Mouse (Mus musculus) bone marrow, adult 2 months (tissue): ENCODE results near the gene Taf1. TPM values are rescaled to one million over a fixed set of nuclear protein-coding genes. Genes with fewer than 3 reads are reported as not detected.

ENCODE experiments used
- H3K27ac ChIP-seq: fragments of 200-500 bp; 2 replicates; pipeline ENCODE4 v1.5.1; 2012; ENCODE audit warnings: low read depth, mild to moderate bottlenecking, control low read depth, inconsistent platforms, low read length; ENCODE audit not compliant: control insufficient read depth, poor library complexity, insufficient read depth
- H3K4me1 ChIP-seq: fragments of 200-500 bp; 2 replicates; pipeline ENCODE4 v1.6.1; 2011; ENCODE audit warnings: low read length; ENCODE audit not compliant: control insufficient read depth, insufficient read depth
- H3K4me3 ChIP-seq: fragments of 200-500 bp; replicated peaks from 2 replicates; pipeline ENCODE3; 2011; ENCODE audit warnings: mild to moderate bottlenecking, low read depth, low read length, control low read depth; ENCODE audit not compliant: control insufficient read depth
- CTCF ChIP-seq: fragments of 200-500 bp; IDR thresholded peaks from 2 replicates; pipeline ENCODE4 v1.5.1; 2011; ENCODE audit warnings: low read length, control low read depth; ENCODE audit not compliant: control insufficient read depth, insufficient read depth
- POLR2A ChIP-seq: fragments of 200-500 bp; IDR thresholded peaks from 2 replicates; pipeline ENCODE4 v1.6.1; 2011; ENCODE audit warnings: low read depth, mild to moderate bottlenecking, control low read depth, low read length, borderline replicate concordance; ENCODE audit not compliant: control insufficient read depth
- WGBS: fragments of 180-500 bp; shearing (Covaris S2); methylation state at CpG from one replicate; pipeline ENCODE4 v1.1.7; 2018; 5-methylcytosine and 5-hydroxymethylcytosine counted together
- polyA plus RNA-seq: library from polyadenylated mRNA; stranded (reverse); fragments of >200 nt; gene quantifications from 2 replicates; pipeline ENCODE4 v1.2.4, GENCODE M21; 2011; ENCODE audit warnings: low replicate concordance; ENCODE audit not compliant: missing spikeins, insufficient read depth, insufficient read length

Gene Taf1
- polyA plus RNA-seq, 1 experiment = 16.0 TPM

DNA sequence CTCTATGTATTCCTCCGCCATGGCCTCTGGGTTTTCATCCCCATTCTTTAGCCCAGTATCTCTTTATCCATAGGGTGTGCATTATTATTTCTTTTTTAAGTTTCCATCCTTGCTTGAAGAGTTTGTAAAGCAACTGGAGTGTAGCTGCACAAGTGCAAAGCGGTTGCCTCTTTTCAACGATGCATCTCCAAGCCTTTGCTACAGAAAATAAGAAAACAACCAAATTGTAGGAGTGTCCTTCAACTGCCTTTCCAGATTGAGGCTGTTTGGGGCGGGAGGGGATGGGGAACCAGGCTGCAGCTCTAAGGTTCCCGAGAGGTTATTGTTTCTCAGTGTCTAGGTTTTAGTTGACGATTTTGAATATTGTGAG lies 108.6 kb downstream of the Taf1 start:
- WGBS = 8% methylated on average over 6 of the region's 6 CpGs
- Histone ChIP-seq H3K4me1 (no peaks in the 10 kb centered on the region; the same call in 1 of the 2 replicates), H3K4me3 (peak overlapping the region; percentile 99), H3K27ac (peak overlapping the region; percentile 79)
- TF ChIP-seq POLR2A (no peak), CTCF (no peak)

DNA sequence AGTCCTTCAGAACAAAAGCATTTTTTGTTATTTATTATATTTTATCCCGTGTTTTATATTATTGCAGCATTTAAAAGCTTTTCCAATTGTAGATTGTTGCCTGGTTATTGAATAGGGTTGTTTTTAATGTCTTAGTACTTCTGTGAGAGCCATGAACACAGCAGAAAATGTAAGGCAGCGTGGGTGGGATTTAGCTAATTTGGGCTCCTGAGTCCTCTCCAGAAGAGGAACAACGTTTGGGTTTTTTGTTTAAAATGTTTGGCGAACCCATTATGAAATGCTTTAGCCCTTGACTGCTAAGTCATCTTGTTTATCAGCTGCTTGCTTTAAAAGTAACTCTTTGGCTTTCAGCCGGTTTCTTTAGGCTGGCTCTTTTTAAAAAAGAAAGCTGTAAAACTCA lies 109.6 kb downstream of the Taf1 start:
- no peak overlapping the region for H3K4me3 ChIP-seq
- 13% methylated on average over 5 of the region's 5 CpGs for WGBS
- H3K27ac ChIP-seq = no peak overlapping the region
- no peaks in the 10 kb centered on the region; the same call in 1 of the 2 replicates for H3K4me1 ChIP-seq
- TF ChIP-seq POLR2A = no peak
- TF ChIP-seq CTCF = no peak

DNA sequence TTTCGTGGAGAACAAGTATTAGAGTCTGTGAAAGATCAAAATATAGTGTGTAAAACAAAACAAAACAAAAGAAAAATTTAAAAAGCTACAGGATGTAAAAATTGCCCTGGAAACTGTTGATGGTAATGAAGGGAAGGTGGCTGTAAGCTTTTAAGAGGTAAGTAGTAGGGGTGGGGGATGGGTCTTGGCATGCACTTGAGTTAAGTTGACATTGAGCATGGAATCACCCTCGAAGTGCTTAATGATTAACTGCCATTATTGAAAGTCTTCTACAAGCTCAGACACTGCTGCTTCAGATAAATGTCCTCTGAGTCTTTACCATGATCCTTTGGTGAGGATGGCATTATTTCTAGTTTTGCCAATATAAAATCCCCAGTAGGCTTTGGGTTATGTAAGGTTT lies 112.8 kb downstream of the Taf1 start:
- H3K4me3 ChIP-seq = no peak overlapping the region
- no peak for TF ChIP-seq CTCF
- TF ChIP-seq POLR2A = no peak
- H3K4me1 ChIP-seq = no peaks in the 10 kb centered on the region; the same call in 1 of the 2 replicates
- WGBS = 71% methylated on average over 2 of the region's 2 CpGs
- H3K27ac ChIP-seq = no peak overlapping the region

DNA sequence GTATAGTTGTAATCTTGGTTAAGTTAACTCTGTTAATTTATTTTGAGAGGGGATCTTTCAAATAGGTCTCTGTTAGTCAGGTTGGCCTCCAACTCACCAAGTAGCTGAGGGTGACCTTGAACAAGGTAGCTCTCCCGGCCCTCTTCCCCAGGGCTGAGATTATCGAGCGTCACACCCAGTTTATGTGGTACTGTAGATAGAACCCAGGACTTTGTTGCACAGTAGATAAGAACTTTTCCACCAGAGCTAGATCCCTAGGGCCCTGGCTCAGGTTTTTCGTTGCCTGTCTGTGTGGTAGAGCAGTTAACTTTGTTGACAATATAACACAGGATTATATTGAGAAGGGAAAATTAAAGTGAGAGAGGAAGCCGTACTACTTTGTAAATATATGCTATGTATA lies 114.1 kb downstream of the Taf1 start:
- H3K4me1 ChIP-seq = no peaks in the 10 kb centered on the region; the same call in 1 of the 2 replicates
- no peak overlapping the region for H3K4me3 ChIP-seq
- WGBS = 70% methylated on average over 5 of the region's 5 CpGs
- H3K27ac ChIP-seq = no peak overlapping the region
- TF ChIP-seq CTCF (no peak), POLR2A (no peak)

Other genes with a start within 250 kb of the Taf1 start
- gene Nlgn3, start 233.6 kb upstream of the Taf1 start, polyA plus RNA-seq = 2.1 TPM in 1 of 2 replicates, not detected in the other
- 1.1 and 4.7 TPM in 2 replicates for gene Gjb1, start 156.4 kb upstream of the Taf1 start, polyA plus RNA-seq
- gene Zmym3, start 111.9 kb upstream of the Taf1 start, polyA plus RNA-seq = 9.3 and 26.9 TPM in 2 replicates
- 112 and 164 TPM in 2 replicates for gene Nono, start 103.4 kb upstream of the Taf1 start, polyA plus RNA-seq
- 2.4 and 4.1 TPM in 2 replicates for gene Itgb1bp2, start 83.6 kb upstream of the Taf1 start, polyA plus RNA-seq
- 73.2 and 107 TPM in 2 replicates for gene Ogt, start 107.3 kb downstream of the Taf1 start, polyA plus RNA-seq
- 1.4 and 3.0 TPM in 2 replicates for gene Cxcr3, start 201.5 kb downstream of the Taf1 start, polyA plus RNA-seq